Mouse (Mus musculus): ENCODE measurements around the gene Gpbp1l1. TPM values are rescaled to one million over a fixed set of nuclear protein-coding genes. Genes with fewer than 3 reads are reported as not detected.

Gene Gpbp1l1
- polyA plus RNA-seq (2014; fragmentation: Nextera tagmentation; extraction: Ambion mirVana), result 38.3 and 39.9 TPM in 2 replicates

DNA sequence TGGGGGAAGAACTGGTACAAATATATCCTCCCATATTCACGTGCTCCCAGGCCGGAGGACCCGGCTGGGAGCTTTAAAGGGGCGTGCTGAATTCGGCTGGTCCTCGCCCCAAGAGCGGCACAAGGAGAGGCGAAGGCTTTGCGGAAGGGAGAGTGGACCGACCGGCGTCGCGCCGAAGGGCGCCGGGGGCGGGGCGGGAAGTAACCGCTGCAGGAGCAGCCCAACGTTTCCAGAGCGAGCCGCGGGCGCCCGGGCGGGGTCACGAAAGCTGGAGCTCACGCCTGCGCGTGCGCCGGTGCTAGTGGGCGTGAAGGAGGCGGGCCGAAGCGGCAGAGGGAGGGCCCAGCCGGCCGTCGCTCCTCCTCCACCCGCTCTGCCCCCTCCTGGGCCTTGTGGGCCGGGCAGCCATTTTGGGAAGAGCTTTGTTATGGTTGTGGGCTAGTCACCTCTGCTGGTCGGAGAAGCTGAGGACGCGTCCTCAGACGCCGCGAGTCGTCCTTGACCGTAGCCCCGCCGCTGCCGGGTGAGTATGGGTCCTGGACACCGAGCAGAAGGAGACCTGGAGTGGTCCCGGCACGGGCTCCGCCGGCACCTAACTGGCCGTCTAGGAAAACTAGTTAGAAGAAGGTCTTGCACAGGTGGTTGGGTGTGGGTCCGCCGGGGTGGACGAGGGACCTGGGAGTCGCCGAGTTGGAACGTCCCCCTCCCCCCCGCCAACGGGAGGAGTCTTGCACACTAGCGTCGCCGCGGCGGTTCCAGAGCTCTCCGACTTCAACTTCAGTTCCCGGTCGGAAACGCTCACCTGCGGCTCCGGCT is at the start of gene Gpbp1l1:
TSS of gene Gpbp1l1 (plus strand) at position 353 of the 816 bp plus-strand sequence.
- Histone ChIP-seq H3K4me1 (ENCODE audit: control insufficient read depth in 2 of 2, insufficient read depth in 2 of 2, low read length in 2 of 2) (peaks cover 0 to 14% of the 10 kb centered on the region in 2 experiments; a peak in 2 of 4 replicates), H3K27me3 (ENCODE audit: control insufficient read depth, insufficient read depth, low read length) (no peaks in the 10 kb centered on the region), H3K4me3 (ENCODE audit: control insufficient read depth in 1 of 2, insufficient read depth in 1 of 2, low read depth in 1 of 2, low read length in 2 of 2) (peak within 1 kb of the TSS; percentile 97 to 100), H3K4me2 (ENCODE audit: low read length) (peak within 1 kb of the TSS; percentile 88), H3K9ac (ENCODE audit: low read length) (peak within 1 kb of the TSS; percentile 96), H3K9me3 (ENCODE audit: control insufficient read depth, low read length) (no peaks in the 10 kb centered on the region), H3K36me3 (ENCODE audit: control insufficient read depth, insufficient read depth, low read length) (peaks cover 27% of the 10 kb centered on the region), H3K27ac (replicated peaks in 1 of 2; ENCODE audit: control insufficient read depth in 1 of 2, insufficient read depth in 1 of 2, low read depth in 2 of 2, low read length in 2 of 2) (peak within 1 kb of the TSS; percentile 99)
- WGBS, result under 1% methylated on average over 71 of the region's 78 CpGs
- peak; percentile 95 for ATAC-seq (ENCODE audit: insufficient number of reproducible peaks, insufficient read depth, low FRiP score, low read depth)

DNA sequence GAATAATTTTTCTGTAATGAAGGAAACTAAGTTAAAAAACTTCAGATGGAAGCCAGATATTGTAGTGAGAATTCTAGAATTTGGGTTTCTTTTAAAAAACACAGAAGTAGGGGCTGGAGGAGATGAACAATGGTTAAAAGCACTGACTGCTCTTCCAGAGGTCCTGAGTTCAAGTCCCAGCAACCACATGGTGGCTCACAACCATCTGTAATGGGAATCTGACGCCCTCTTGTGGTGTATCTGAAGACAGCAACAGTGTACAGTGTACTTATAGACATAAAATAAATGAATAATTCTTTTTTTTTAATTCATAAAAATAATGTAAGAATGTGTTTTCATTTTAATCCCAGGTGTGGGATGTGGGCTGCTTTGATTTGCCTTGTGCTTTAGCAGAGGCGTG is 26.3 kb upstream of the Gpbp1l1 start:
- H3K4me3 ChIP-seq (ENCODE audit: control insufficient read depth in 1 of 2, insufficient read depth in 1 of 2, low read depth in 1 of 2, low read length in 2 of 2), result no peak overlapping the region
- H3K36me3 ChIP-seq (ENCODE audit: control insufficient read depth, insufficient read depth, low read length), result peaks cover 37% of the 10 kb centered on the region
- no peak for ATAC-seq (ENCODE audit: insufficient number of reproducible peaks, insufficient read depth, low FRiP score, low read depth)
- 63% methylated on average over 2 of the region's 2 CpGs for WGBS
- H3K9me3 ChIP-seq (ENCODE audit: control insufficient read depth, low read length), result no peaks in the 10 kb centered on the region
- no peak overlapping the region for H3K4me2 ChIP-seq (ENCODE audit: low read length)
- H3K27ac ChIP-seq (replicated peaks in 1 of 2; ENCODE audit: control insufficient read depth in 1 of 2, insufficient read depth in 1 of 2, low read depth in 2 of 2, low read length in 2 of 2), result no peak overlapping the region
- no peaks in the 10 kb centered on the region for H3K4me1 ChIP-seq (ENCODE audit: control insufficient read depth in 2 of 2, insufficient read depth in 2 of 2, low read length in 2 of 2)
- no peak overlapping the region for H3K9ac ChIP-seq (ENCODE audit: low read length)
- H3K27me3 ChIP-seq (ENCODE audit: control insufficient read depth, insufficient read depth, low read length), result no peaks in the 10 kb centered on the region

DNA sequence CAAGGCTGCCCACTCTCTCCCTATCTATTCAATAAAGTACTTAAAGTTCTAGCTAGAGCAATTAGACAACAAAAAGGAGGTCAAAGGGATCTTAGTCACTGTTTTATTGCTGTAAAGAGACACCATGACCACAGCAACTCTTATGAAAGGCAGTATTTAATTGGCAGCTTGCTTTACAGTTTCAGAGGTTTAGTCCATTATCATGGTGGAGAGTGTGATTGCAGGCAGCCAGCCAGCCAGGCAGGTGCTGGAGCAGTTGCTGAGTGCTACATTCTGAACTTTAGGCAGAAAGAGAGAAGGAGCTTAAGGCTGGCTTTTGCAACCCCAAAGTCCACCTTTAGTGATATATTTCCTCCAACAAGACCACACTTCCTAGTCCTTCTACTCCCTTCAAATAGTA is 21.1 kb upstream of the Gpbp1l1 start:
- Histone ChIP-seq H3K4me2 (ENCODE audit: low read length) (no peak overlapping the region), H3K27me3 (ENCODE audit: control insufficient read depth, insufficient read depth, low read length) (no peaks in the 10 kb centered on the region), H3K27ac (replicated peaks in 1 of 2; ENCODE audit: control insufficient read depth in 1 of 2, insufficient read depth in 1 of 2, low read depth in 2 of 2, low read length in 2 of 2) (no peak overlapping the region), H3K36me3 (ENCODE audit: control insufficient read depth, insufficient read depth, low read length) (peaks cover 25% of the 10 kb centered on the region), H3K9ac (ENCODE audit: low read length) (no peak overlapping the region), H3K4me1 (ENCODE audit: control insufficient read depth in 2 of 2, insufficient read depth in 2 of 2, low read length in 2 of 2) (no peaks in the 10 kb centered on the region), H3K4me3 (ENCODE audit: control insufficient read depth in 1 of 2, insufficient read depth in 1 of 2, low read depth in 1 of 2, low read length in 2 of 2) (no peak overlapping the region), H3K9me3 (ENCODE audit: control insufficient read depth, low read length) (no peaks in the 10 kb centered on the region)
- ATAC-seq (ENCODE audit: insufficient number of reproducible peaks, insufficient read depth, low FRiP score, low read depth), result no peak

DNA sequence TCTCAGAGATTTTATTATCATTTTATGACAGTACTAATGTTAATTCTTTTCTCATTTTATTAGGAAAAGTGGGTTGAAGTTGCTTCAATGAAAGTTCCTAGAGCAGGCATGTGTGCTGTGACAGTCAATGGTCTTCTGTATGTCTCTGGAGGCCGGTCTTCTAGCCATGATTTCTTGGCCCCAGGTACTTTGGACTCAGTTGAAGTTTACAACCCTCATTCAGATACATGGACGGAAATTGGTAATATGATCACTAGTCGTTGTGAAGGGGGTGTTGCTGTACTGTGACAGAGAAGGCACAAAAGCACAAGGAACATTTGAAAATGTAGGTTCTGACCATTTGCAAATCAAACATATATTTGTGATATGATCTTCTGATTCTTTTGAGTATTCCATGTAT is 19.7 kb upstream of the Gpbp1l1 start:
- no peaks in the 10 kb centered on the region for H3K27me3 ChIP-seq (ENCODE audit: control insufficient read depth, insufficient read depth, low read length)
- H3K4me2 ChIP-seq (ENCODE audit: low read length), result no peak overlapping the region
- H3K27ac ChIP-seq (replicated peaks in 1 of 2; ENCODE audit: control insufficient read depth in 1 of 2, insufficient read depth in 1 of 2, low read depth in 2 of 2, low read length in 2 of 2), result no peak overlapping the region
- no peak for ATAC-seq (ENCODE audit: insufficient number of reproducible peaks, insufficient read depth, low FRiP score, low read depth)
- H3K4me3 ChIP-seq (ENCODE audit: control insufficient read depth in 1 of 2, insufficient read depth in 1 of 2, low read depth in 1 of 2, low read length in 2 of 2), result no peak overlapping the region
- WGBS, result 89% methylated on average over 3 of the region's 3 CpGs
- H3K9ac ChIP-seq (ENCODE audit: low read length), result no peak overlapping the region
- peaks cover 17% of the 10 kb centered on the region for H3K36me3 ChIP-seq (ENCODE audit: control insufficient read depth, insufficient read depth, low read length)
- H3K9me3 ChIP-seq (ENCODE audit: control insufficient read depth, low read length), result no peaks in the 10 kb centered on the region
- H3K4me1 ChIP-seq (ENCODE audit: control insufficient read depth in 2 of 2, insufficient read depth in 2 of 2, low read length in 2 of 2), result no peaks in the 10 kb centered on the region

DNA sequence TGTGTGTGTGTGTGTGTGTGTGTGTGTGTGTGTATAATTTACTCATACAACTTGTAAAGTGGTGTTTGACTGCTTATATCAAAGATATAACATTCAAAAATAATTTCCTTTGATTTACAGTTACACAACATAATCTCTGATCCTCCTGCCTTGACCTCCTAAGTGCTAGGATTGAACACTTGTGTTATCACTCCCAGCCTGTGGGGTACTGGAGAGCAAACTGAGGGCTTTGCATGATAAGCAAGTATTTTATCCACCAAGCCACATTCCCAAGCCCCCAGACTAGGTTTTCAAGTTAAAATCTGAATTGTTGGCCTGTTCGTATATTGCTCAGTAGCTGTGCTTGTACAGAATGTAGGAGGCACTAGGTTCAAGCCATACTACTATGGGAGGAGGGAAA is 7.0 kb upstream of the Gpbp1l1 start:
- 39% methylated on average over 1 of the region's 1 CpGs for WGBS
- no peak overlapping the region for H3K27ac ChIP-seq (replicated peaks in 1 of 2; ENCODE audit: control insufficient read depth in 1 of 2, insufficient read depth in 1 of 2, low read depth in 2 of 2, low read length in 2 of 2)

DNA sequence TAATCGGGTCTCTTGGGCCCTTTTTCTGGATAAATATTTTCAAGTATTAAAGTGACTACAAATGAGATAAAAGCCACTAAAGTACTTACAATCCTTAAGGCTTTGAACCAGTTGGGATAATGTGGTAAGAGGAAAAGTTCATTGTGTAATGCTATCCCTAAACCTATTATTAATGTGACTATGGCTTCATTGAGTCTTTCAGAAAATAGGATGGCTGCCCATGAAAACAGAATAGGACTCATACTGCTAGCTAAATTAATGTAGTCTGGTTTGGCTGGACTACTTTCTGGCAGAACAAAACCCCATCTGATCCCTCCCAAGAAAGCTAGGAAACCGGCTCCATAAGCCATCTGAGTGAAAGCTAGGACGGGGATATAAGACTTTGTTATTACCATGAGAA is 4.4 kb upstream of the Gpbp1l1 start:
- WGBS, result 83% methylated on average over 3 of the region's 3 CpGs
- H3K4me1 ChIP-seq (ENCODE audit: control insufficient read depth in 2 of 2, insufficient read depth in 2 of 2, low read length in 2 of 2), result no peaks in the 10 kb centered on the region; a peak in 1 of 4 replicates
- H3K27ac ChIP-seq (replicated peaks in 1 of 2; ENCODE audit: control insufficient read depth in 1 of 2, insufficient read depth in 1 of 2, low read depth in 2 of 2, low read length in 2 of 2), result no peak overlapping the region
- no peak overlapping the region for H3K9ac ChIP-seq (ENCODE audit: low read length)
- H3K9me3 ChIP-seq (ENCODE audit: control insufficient read depth, low read length), result no peaks in the 10 kb centered on the region
- no peak overlapping the region for H3K4me3 ChIP-seq (ENCODE audit: control insufficient read depth in 1 of 2, insufficient read depth in 1 of 2, low read depth in 1 of 2, low read length in 2 of 2)
- no peak for ATAC-seq (ENCODE audit: insufficient number of reproducible peaks, insufficient read depth, low FRiP score, low read depth)
- H3K36me3 ChIP-seq (ENCODE audit: control insufficient read depth, insufficient read depth, low read length), result peaks cover 23% of the 10 kb centered on the region
- no peak overlapping the region for H3K4me2 ChIP-seq (ENCODE audit: low read length)
- H3K27me3 ChIP-seq (ENCODE audit: control insufficient read depth, insufficient read depth, low read length), result no peaks in the 10 kb centered on the region

More for the DNA sequence above, 7.0 kb upstream of the Gpbp1l1 start:
- H3K4me3 ChIP-seq (ENCODE audit: control insufficient read depth in 1 of 2, insufficient read depth in 1 of 2, low read depth in 1 of 2, low read length in 2 of 2), result no peak overlapping the region
- no peak overlapping the region for H3K4me2 ChIP-seq (ENCODE audit: low read length)
- no peaks in the 10 kb centered on the region; a peak in 1 of 4 replicates for H3K4me1 ChIP-seq (ENCODE audit: control insufficient read depth in 2 of 2, insufficient read depth in 2 of 2, low read length in 2 of 2)
- peaks cover 23% of the 10 kb centered on the region for H3K36me3 ChIP-seq (ENCODE audit: control insufficient read depth, insufficient read depth, low read length)
- no peak for ATAC-seq (ENCODE audit: insufficient number of reproducible peaks, insufficient read depth, low FRiP score, low read depth)
- no peaks in the 10 kb centered on the region for H3K9me3 ChIP-seq (ENCODE audit: control insufficient read depth, low read length)
- H3K27me3 ChIP-seq (ENCODE audit: control insufficient read depth, insufficient read depth, low read length), result no peaks in the 10 kb centered on the region
- H3K9ac ChIP-seq (ENCODE audit: low read length), result no peak overlapping the region

DNA sequence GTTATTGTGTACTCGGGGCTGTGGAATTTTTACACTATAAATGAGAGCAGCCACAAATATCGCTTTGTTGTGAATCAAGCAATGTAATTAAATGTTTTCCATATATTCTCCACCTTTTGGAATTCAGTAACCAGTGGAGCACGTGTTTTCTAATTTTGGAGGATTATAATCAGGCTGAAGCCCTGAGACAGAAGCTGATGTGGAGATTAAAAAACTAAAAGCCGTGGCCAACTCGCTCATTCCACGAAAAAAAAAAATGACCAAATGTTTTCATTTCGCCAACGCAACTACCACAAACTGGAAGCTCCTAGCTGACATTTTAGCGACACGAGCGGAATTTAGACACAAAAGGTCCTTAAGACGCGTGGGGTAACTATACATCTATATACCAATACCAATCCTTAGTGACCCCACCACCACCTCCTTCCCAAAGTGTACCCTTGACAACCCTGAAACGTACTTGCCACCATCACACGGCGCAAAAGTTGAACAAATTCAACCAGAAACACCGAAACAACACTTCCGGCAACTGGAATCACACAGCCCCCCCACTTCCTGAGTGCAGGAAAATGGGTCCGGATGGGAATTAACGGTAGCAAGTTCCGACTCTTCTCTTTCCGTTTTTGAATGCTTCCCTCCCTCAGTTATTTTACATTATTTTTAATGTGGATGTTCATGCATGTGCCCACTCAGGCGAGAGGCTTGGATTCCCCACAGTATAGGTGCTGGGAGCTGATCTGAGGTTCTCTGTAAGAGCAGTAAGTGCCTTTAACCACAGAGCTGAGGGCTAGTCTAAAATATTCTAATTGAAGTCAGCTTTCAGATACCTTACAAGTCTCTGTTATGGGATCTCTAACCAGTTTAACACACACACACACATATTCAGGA is 1.8 kb upstream of the Gpbp1l1 start, which contains the start of gene Tmem69:
TSS of gene Tmem69 (minus strand) at position 524 of the 888 bp plus-strand sequence.
- H3K4me3 ChIP-seq (ENCODE audit: control insufficient read depth in 1 of 2, insufficient read depth in 1 of 2, low read depth in 1 of 2, low read length in 2 of 2), result peak within 1 kb of the TSS; percentile 97 to 98
- H3K27ac ChIP-seq (replicated peaks in 1 of 2; ENCODE audit: control insufficient read depth in 1 of 2, insufficient read depth in 1 of 2, low read depth in 2 of 2, low read length in 2 of 2), result peak within 1 kb of the TSS; percentile 94 to 99
- no peaks in the 10 kb centered on the region for H3K9me3 ChIP-seq (ENCODE audit: control insufficient read depth, low read length)
- peaks cover 23% of the 10 kb centered on the region for H3K36me3 ChIP-seq (ENCODE audit: control insufficient read depth, insufficient read depth, low read length)
- no peaks in the 10 kb centered on the region for H3K27me3 ChIP-seq (ENCODE audit: control insufficient read depth, insufficient read depth, low read length)
- peak within 1 kb of the TSS; percentile 72 for H3K4me2 ChIP-seq (ENCODE audit: low read length)
- WGBS, result 3% methylated on average over 23 of the region's 23 CpGs
- peaks cover 0 to 14% of the 10 kb centered on the region in 2 experiments; a peak in 2 of 4 replicates for H3K4me1 ChIP-seq (ENCODE audit: control insufficient read depth in 2 of 2, insufficient read depth in 2 of 2, low read length in 2 of 2)
- H3K9ac ChIP-seq (ENCODE audit: low read length), result peak within 1 kb of the TSS; percentile 96
- ATAC-seq (ENCODE audit: insufficient number of reproducible peaks, insufficient read depth, low FRiP score, low read depth), result no peak

Measured in heart, embryonic 14.5 days (tissue).